10 mouse cellular contexts compared by ENCODE assay signal in the genomic region with DNA sequence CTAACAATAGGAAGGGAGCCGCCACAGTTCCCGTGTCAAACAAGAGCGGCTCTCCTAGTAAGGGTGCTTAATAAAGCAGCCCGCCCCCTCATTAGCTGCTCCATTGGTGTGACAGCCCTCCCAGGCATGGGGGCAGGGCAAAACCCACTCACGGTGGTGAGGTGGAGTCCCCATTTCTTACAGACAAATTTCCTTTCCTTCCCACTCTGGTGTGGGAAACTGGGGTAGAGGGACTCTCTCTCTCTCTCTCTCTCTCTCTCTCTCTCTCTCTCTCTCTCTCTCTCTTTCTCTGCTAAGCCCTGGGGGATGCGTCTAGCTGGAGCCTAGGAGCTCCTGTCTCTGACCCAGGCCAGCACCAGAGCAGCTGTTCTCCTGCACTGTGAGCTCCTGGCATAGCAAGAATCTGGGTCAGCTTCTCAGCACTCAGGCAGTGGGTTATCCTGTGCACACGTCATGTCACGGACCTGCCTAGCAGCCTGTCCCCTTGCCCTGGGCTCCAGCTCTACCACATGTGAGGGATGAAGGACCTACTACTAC.
DNase-seq lines count a peak whose midpoint lies in the region; ATAC-seq and TF ChIP-seq lines count a peak whose summit lies in the region.
"Had no signal": no experiment of that assay in that cellular context is flagged by ENCODE, and none has a peak within 500 bp of the region (broad histone marks: within the 10 kb centered on the region; RNA-seq: fewer than 3 reads in every experiment).

No protein-coding gene starts in this region.

- peaks cover 30% of the 10 kb centered on the region for H3K4me1 ChIP-seq in heart, postnatal 0 days (ENCODE audit: control insufficient read depth, insufficient read depth)
- peaks cover 70% of the 10 kb centered on the region for H3K4me1 ChIP-seq in embryonic facial prominence, embryonic 15.5 days
- H3K4me1 ChIP-seq in hindbrain, embryonic 14.5 days (replicated peaks; ENCODE audit: control insufficient read depth, insufficient read depth, low read length), result peaks cover 27% of the 10 kb centered on the region
- H3K4me1 ChIP-seq in neural tube, embryonic 13.5 days (replicated peaks), result peaks cover 36% of the 10 kb centered on the region

- TF ChIP-seq EP300 in heart, postnatal 0 days (IDR thresholded peaks at IDR 0.05; ENCODE audit: low read depth), result no peak

- WGBS in heart, postnatal 0 days, result 47% methylated on average over 8 of the region's 8 CpGs
- 27% methylated on average over 8 of the region's 8 CpGs for WGBS in embryonic facial prominence, embryonic 15.5 days
- WGBS in hindbrain, embryonic 14.5 days, result 15% methylated on average over 8 of the region's 8 CpGs
- WGBS in neural tube, embryonic 13.5 days, result 16% methylated on average over 8 of the region's 8 CpGs

- no peak overlapping the region for H3K4me2 ChIP-seq in heart, postnatal 0 days (ENCODE audit: low read depth, low read length)
- H3K4me2 ChIP-seq in embryonic facial prominence, embryonic 15.5 days (replicated peaks), result 0 out of 2 replicates have a peak overlapping the region, but pooled peaks have one; percentile 2
- no peak overlapping the region for H3K4me2 ChIP-seq in hindbrain, embryonic 14.5 days (replicated peaks)
- 0 out of 2 replicates have a peak overlapping the region, but pooled peaks have one; percentile 18 for H3K4me2 ChIP-seq in neural tube, embryonic 13.5 days

- peaks cover 15% of the 10 kb centered on the region for H3K36me3 ChIP-seq in heart, postnatal 0 days (replicated peaks; ENCODE audit: control insufficient read depth, insufficient read depth, low read length)
- no peaks in the 10 kb centered on the region for H3K36me3 ChIP-seq in embryonic facial prominence, embryonic 15.5 days
- no peaks in the 10 kb centered on the region for H3K36me3 ChIP-seq in hindbrain, embryonic 14.5 days (replicated peaks; ENCODE audit: control insufficient read depth, insufficient read depth)
- no peaks in the 10 kb centered on the region for H3K36me3 ChIP-seq in neural tube, embryonic 13.5 days

- peak overlapping the region; percentile 7; the same call in 1 of the 2 replicates for H3K9ac ChIP-seq in heart, postnatal 0 days (replicated peaks; ENCODE audit: low read depth, low read length)
- no peak overlapping the region for H3K9ac ChIP-seq in embryonic facial prominence, embryonic 15.5 days
- peak overlapping the region; percentile 18; the same call in 1 of the 2 replicates for H3K9ac ChIP-seq in hindbrain, embryonic 14.5 days
- H3K9ac ChIP-seq in neural tube, embryonic 13.5 days, result 0 out of 2 replicates have a peak overlapping the region, but pooled peaks have one; percentile 12

- no peak for ATAC-seq in heart, postnatal 0 days (ENCODE audit: insufficient read depth, low read depth)
- ATAC-seq in embryonic facial prominence, embryonic 15.5 days (ENCODE audit: insufficient number of reproducible peaks, low FRiP score, low TSS enrichment, low read depth), result no peak
- ATAC-seq in hindbrain, embryonic 14.5 days (ENCODE audit: low FRiP score), result 0 out of 2 replicates have a peak, but pooled peaks have one; percentile 35
- ATAC-seq in neural tube, embryonic 13.5 days (ENCODE audit: low read depth), result peak; percentile 37; the same call in 1 of the 2 replicates
- no peak for ATAC-seq in megakaryocyte, adult 5-6 weeks (ENCODE audit: poor library complexity, severe bottlenecking)

- no peak overlapping the region; the same call in 1 of the 2 replicates for H3K27ac ChIP-seq in heart, postnatal 0 days (ENCODE audit: low read depth)
- peak overlapping the region; percentile 49; the same call in 1 of the 2 replicates for H3K27ac ChIP-seq in embryonic facial prominence, embryonic 15.5 days (replicated peaks)
- H3K27ac ChIP-seq in hindbrain, embryonic 14.5 days, result peak overlapping the region; percentile 45
- peak overlapping the region; percentile 52; the same call in 1 of the 2 replicates for H3K27ac ChIP-seq in neural tube, embryonic 13.5 days (replicated peaks)

- H3K9me3 ChIP-seq in heart, postnatal 0 days (replicated peaks; ENCODE audit: control insufficient read depth, low read length), result no peaks in the 10 kb centered on the region
- H3K9me3 ChIP-seq in embryonic facial prominence, embryonic 15.5 days (replicated peaks), result no peaks in the 10 kb centered on the region
- H3K9me3 ChIP-seq in hindbrain, embryonic 14.5 days (ENCODE audit: control insufficient read depth, low read length), result no peaks in the 10 kb centered on the region
- H3K9me3 ChIP-seq in neural tube, embryonic 13.5 days, result no peaks in the 10 kb centered on the region
- H3K9me3 ChIP-seq: megakaryocyte, embryonic 14.5 days had no signal

- no peak for DNase-seq in heart, postnatal 0 days (ENCODE audit: low spot score)
- no peak for DNase-seq in heart, adult 9 months (ENCODE audit: low spot score in 2 of 2)
- no peak for DNase-seq in hindbrain, embryonic 14.5 days (ENCODE audit: low spot score)
- no peak for DNase-seq in adipocyte (ENCODE audit: low spot score)
- DNase-seq in left cerebral cortex, adult 11 months (ENCODE audit: low spot score), result no peak
- DNase-seq: gastrocnemius, postnatal 14 days had no signal

- TF ChIP-seq CTCF in heart, postnatal 0 days (IDR thresholded peaks at IDR 0.05; ENCODE audit: low read depth), result no peak

- no peak overlapping the region for H3K4me3 ChIP-seq in heart, postnatal 0 days (ENCODE audit: low read depth, low read length)
- H3K4me3 ChIP-seq in embryonic facial prominence, embryonic 15.5 days (replicated peaks), result no peak overlapping the region
- no peak overlapping the region for H3K4me3 ChIP-seq in hindbrain, embryonic 14.5 days (replicated peaks; ENCODE audit: low read length)
- no peak overlapping the region for H3K4me3 ChIP-seq in neural tube, embryonic 13.5 days
- H3K4me3 ChIP-seq: megakaryocyte, embryonic 14.5 days had no signal

- H3K27me3 ChIP-seq in heart, postnatal 0 days (ENCODE audit: control insufficient read depth, insufficient read depth, low read length), result no peaks in the 10 kb centered on the region
- no peaks in the 10 kb centered on the region for H3K27me3 ChIP-seq in embryonic facial prominence, embryonic 15.5 days
- no peaks in the 10 kb centered on the region for H3K27me3 ChIP-seq in hindbrain, embryonic 14.5 days (ENCODE audit: control insufficient read depth, insufficient read depth, low read length)
- H3K27me3 ChIP-seq in neural tube, embryonic 13.5 days, result no peaks in the 10 kb centered on the region

Comparison
In these comparisons a context has a peak if more than half of its experiments do, and no peak if none do; other contexts are left out.
1. ATAC-seq: peak in hindbrain, embryonic 14.5 days (single experiment) and neural tube, embryonic 13.5 days (single experiment); none in heart, postnatal 0 days (single experiment), embryonic facial prominence, embryonic 15.5 days (single experiment) and megakaryocyte, adult 5-6 weeks (single experiment).
2. H3K4me2 ChIP-seq: peak in embryonic facial prominence, embryonic 15.5 days (single experiment) and neural tube, embryonic 13.5 days (single experiment); none in heart, postnatal 0 days (single experiment) and hindbrain, embryonic 14.5 days (single experiment).